Mouse (Mus musculus) limb, embryonic 15.5 days (tissue): ENCODE measurements at regions not wholly inside any gene's neighbourhood (a gene's known extent, or its start where the extent isn't known, plus 50 kb on each side); places are given as distances from the start of the nearest gene placed in this dataset.

Experiments used
- ATAC-seq: fragments of 200-750 bp; cut with Nextera tagmentation; 2 replicates; pipeline ENCODE4 v1.8.0; 2017; ENCODE audit warnings: low read depth, moderate TSS enrichment; ENCODE audit not compliant: insufficient number of reproducible peaks, low FRiP score, low TSS enrichment
- H3K27ac ChIP-seq: fragments of 300-500 bp; sonication (generic); 2 replicates; pipeline ENCODE4 v1.5.1; 2015; ENCODE audit warnings: moderate library complexity, mild to moderate bottlenecking, inconsistent platforms
- H3K27me3 ChIP-seq: fragments of 300-500 bp; sonication (generic); 2 replicates; pipeline ENCODE4 v1.6.1; 2015; ENCODE audit warnings: inconsistent platforms
- H3K36me3 ChIP-seq: fragments of 300-500 bp; sonication (generic); 2 replicates; pipeline ENCODE4 v1.6.1; 2015; ENCODE audit warnings: inconsistent platforms
- H3K4me1 ChIP-seq: fragments of 300-500 bp; sonication (generic); 2 replicates; pipeline ENCODE4 v1.6.1; 2015; ENCODE audit warnings: inconsistent platforms
- H3K4me2 ChIP-seq: fragments of 300-500 bp; sonication (generic); 2 replicates; pipeline ENCODE4 v1.6.1; 2015; ENCODE audit warnings: mild to moderate bottlenecking, inconsistent platforms
- H3K4me3 ChIP-seq: fragments of 300-500 bp; sonication (generic); 2 replicates; pipeline ENCODE4 v1.5.1; 2015; ENCODE audit warnings: mild to moderate bottlenecking, inconsistent platforms
- H3K9ac ChIP-seq: fragments of 300-500 bp; sonication (generic); 2 replicates; pipeline ENCODE4 v1.6.1; 2015; ENCODE audit warnings: inconsistent platforms
- H3K9me3 ChIP-seq: fragments of 300-500 bp; sonication (generic); 2 replicates; pipeline ENCODE4 v1.6.1; 2016; ENCODE audit warnings: inconsistent platforms
- WGBS: fragments of 180-500 bp; shearing (Covaris S2); methylation state at CpG from one replicate; pipeline ENCODE4 v1.1.7; 2015; 5-methylcytosine and 5-hydroxymethylcytosine counted together

DNA sequence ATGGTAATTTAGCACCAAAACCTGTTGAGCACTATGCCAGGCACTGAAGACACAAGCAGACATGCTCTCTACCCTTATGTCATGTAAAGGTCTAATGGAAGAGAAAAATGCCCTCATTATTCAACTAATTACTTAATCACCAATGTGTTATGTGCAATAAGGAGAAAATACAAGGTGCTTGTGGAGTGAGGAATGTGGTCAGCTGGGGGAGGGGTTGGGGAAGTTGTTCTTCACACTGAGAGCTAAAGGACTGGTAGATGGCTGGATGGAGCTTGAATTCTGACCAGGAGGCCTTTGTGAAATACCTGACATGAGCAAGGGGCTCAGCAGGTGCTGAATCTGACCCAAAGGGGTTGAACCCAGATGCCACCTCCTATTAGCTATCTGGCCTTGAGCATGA is 300.1 kb upstream of the Acvr2a start:
- no peaks in the 10 kb centered on the region for H3K9me3 ChIP-seq
- H3K9ac ChIP-seq, result no peak overlapping the region
- H3K27ac ChIP-seq, result no peak overlapping the region
- ATAC-seq, result no peak
- H3K4me1 ChIP-seq, result no peaks in the 10 kb centered on the region
- H3K36me3 ChIP-seq, result no peaks in the 10 kb centered on the region
- no peak overlapping the region for H3K4me3 ChIP-seq
- no peak overlapping the region for H3K4me2 ChIP-seq
- H3K27me3 ChIP-seq, result no peaks in the 10 kb centered on the region

DNA sequence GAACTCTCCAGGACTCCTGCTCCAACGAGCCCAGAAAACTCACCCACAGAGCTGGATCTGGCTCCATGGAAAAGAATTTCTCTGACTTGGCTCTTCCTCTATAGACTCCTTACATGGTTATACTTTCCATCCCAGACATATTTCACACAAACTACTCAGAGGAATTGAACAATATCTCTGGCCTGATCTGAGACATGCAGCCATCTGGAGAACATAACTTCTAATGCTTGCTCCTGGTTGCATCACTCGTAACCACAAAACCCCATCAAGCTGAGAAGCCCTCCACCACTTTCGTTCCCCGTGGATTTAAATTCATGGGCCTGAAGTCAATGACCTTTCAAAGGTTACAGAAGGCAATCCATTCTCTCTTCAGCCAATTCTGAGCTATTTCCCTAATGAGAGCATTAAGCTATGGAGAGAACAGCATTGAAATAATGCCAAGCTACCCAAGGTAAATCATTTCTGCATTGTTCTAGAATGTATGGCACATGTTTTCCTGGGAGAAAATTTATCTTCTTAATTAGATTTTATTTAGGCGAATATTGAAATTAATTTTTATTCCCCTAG is 294.0 kb upstream of the Acvr2a start:
- Histone ChIP-seq H3K4me1 (0 out of 2 replicates have a peak, but pooled peaks cover 2% of the 10 kb centered on the region), H3K9me3 (no peaks in the 10 kb centered on the region), H3K9ac (no peak overlapping the region), H3K4me3 (no peak overlapping the region), H3K27ac (peak overlapping the region; percentile 69), H3K4me2 (no peak overlapping the region), H3K27me3 (no peaks in the 10 kb centered on the region), H3K36me3 (no peaks in the 10 kb centered on the region)
- WGBS, result 40% methylated on average over 5 of the region's 5 CpGs
- 0 out of 2 replicates have a peak, but pooled peaks have one; percentile 58 for ATAC-seq

- Histone ChIP-seq H3K4me3 (no peak overlapping the region), H3K9ac (no peak overlapping the region), H3K36me3 (no peaks in the 10 kb centered on the region), H3K4me1 (0 out of 2 replicates have a peak, but pooled peaks cover 2% of the 10 kb centered on the region), H3K27ac (peak overlapping the region; percentile 47; the same call in 1 of the 2 replicates), H3K9me3 (no peaks in the 10 kb centered on the region), H3K27me3 (no peaks in the 10 kb centered on the region), H3K4me2 (no peak overlapping the region)
- WGBS, result 20% methylated on average over 2 of the region's 2 CpGs
- peak; percentile 75 for ATAC-seq
Measured at GRCm38 (mm10) chr2:48520535-48520971, 293.4 kb upstream of the Acvr2a start.

DNA sequence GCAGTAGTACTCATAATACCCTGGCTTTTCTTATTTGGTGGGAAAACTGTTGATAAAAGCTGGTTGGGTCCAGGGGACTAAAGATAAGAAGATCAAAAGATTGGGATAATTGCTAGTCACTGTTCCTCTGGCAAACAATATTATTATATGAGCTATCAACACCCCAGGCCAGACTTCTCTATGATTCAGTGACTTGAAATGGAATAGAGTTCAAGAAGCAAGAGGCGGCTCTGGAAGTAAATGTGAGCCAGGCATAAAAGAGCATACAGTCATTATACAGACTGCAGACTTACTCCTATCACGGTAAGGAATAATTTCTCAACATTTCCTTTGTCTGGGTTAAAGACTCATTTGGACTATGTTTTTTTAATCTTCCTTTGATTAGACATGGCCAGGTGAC is 278.5 kb upstream of the Acvr2a start:
- no peak for ATAC-seq

GRCm38 (mm10) chr2:48536930-48537329 is 277.0 kb upstream of the Acvr2a start:
- no peak overlapping the region for H3K27ac ChIP-seq
- H3K9ac ChIP-seq, result no peak overlapping the region
- no peak overlapping the region for H3K4me3 ChIP-seq
- 78% methylated on average over 4 of the region's 4 CpGs for WGBS
- H3K4me2 ChIP-seq, result no peak overlapping the region
- no peaks in the 10 kb centered on the region for H3K36me3 ChIP-seq
- ATAC-seq, result no peak
- H3K27me3 ChIP-seq, result no peaks in the 10 kb centered on the region
- H3K9me3 ChIP-seq, result no peaks in the 10 kb centered on the region
- peaks cover 5% of the 10 kb centered on the region; the same call in 1 of the 2 replicates for H3K4me1 ChIP-seq

More for the DNA sequence above, 278.5 kb upstream of the Acvr2a start:
- WGBS, result 81% methylated on average over 2 of the region's 2 CpGs
- H3K27me3 ChIP-seq, result no peaks in the 10 kb centered on the region
- H3K36me3 ChIP-seq, result no peaks in the 10 kb centered on the region
- no peaks in the 10 kb centered on the region for H3K9me3 ChIP-seq
- H3K9ac ChIP-seq, result no peak overlapping the region
- no peak overlapping the region for H3K4me2 ChIP-seq
- peaks cover 5% of the 10 kb centered on the region; the same call in 1 of the 2 replicates for H3K4me1 ChIP-seq
- no peak overlapping the region for H3K27ac ChIP-seq
- H3K4me3 ChIP-seq, result no peak overlapping the region

DNA sequence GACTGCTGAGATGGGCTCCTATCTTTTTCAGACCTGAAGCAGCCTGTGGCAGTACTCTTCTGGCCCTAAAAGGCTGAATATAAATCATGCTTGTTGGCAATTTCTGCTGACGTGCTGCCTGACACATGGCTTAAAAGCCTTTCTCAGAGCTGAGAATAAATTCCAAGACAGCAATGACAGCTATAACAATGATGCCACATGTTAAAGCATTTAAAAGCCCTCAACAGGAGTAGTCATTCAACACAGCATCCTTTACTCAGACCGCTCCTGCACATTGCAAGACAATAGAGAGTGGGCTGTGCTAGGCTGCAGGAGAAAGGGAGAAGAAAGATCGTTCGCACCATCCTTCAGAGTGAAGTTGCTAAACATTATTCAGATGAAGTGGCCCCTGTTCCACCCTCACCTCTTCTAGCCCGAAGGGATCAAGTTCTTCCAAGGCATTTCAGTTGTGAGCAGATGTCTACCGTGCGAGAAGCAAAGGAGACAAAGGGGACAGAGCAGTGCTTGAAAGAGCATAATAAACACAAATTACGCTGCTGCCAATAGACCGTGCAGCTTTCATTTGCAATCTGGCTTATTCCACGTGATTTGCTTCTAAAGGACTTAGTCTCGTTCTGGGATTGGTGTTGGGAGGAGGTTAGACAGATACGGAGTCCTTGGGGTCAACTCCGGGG is 275.1 kb upstream of the Acvr2a start:
- WGBS, result 48% methylated on average over 13 of the region's 13 CpGs
- no peak for ATAC-seq
- H3K4me1 ChIP-seq, result peaks cover 5% of the 10 kb centered on the region; the same call in 1 of the 2 replicates
- H3K27me3 ChIP-seq, result no peaks in the 10 kb centered on the region
- H3K27ac ChIP-seq, result no peak overlapping the region
- H3K4me3 ChIP-seq, result no peak overlapping the region
- H3K36me3 ChIP-seq, result no peaks in the 10 kb centered on the region
- no peak overlapping the region for H3K9ac ChIP-seq
- H3K9me3 ChIP-seq, result no peaks in the 10 kb centered on the region
- no peak overlapping the region for H3K4me2 ChIP-seq

DNA sequence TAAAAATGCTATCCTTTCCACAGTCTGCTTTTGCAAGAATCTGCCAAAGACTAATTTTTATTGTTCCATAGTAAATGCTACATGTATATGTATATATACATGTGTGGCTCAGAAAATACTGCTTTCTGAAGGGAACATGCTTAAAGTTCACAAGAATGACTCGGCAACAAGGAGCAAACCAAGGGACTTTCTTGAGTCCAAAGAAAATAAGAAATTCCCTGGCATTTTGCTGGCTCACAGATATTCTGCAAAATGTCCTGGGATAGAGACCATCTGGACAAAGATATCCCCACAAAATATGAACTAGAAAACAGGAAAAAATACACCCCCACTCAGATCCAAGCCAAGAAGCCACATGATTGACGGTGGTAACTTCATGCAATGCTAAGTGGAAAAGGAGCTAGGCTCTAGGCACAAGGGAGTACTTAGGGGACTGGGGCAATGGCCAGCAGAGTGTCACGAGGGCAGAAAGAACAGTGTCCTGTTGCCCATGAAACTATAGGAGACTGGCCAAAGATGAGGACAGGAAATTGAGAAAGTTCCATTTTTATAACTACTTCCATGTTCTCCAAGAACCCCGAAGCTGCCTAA is 274.3 kb upstream of the Acvr2a start:
- 0 out of 2 replicates have a peak overlapping the region, but pooled peaks have one; percentile 22 for H3K27ac ChIP-seq
- H3K27me3 ChIP-seq, result no peaks in the 10 kb centered on the region
- no peak for ATAC-seq
- no peak overlapping the region for H3K9ac ChIP-seq
- H3K9me3 ChIP-seq, result no peaks in the 10 kb centered on the region
- H3K4me2 ChIP-seq, result no peak overlapping the region
- WGBS, result 68% methylated on average over 4 of the region's 4 CpGs
- peaks cover 5% of the 10 kb centered on the region; the same call in 1 of the 2 replicates for H3K4me1 ChIP-seq
- no peaks in the 10 kb centered on the region for H3K36me3 ChIP-seq
- no peak overlapping the region for H3K4me3 ChIP-seq

DNA sequence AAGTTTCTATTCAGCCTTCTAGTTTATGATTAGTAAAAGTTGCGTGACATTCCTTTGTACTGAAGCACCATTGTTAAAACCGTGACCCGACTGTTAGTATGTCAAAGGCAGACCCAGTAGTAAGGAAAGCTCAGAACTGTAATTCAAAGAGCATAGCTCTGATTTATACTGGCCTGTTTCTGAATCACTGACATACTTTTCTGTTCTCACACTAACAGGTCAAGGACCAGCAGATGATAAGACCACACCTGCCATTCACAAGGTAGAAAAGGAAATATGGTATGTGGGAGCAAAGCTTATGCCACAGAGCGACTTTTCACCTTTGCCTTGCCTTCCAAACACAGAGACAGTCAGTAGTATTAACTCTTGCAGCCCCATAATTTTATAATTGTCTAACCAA is 269.5 kb upstream of the Acvr2a start:
- Histone ChIP-seq H3K27ac (no peak overlapping the region), H3K4me2 (no peak overlapping the region), H3K4me3 (no peak overlapping the region), H3K4me1 (no peaks in the 10 kb centered on the region), H3K36me3 (no peaks in the 10 kb centered on the region), H3K9ac (no peak overlapping the region), H3K9me3 (no peaks in the 10 kb centered on the region), H3K27me3 (no peaks in the 10 kb centered on the region)
- ATAC-seq, result no peak
- 84% methylated on average over 4 of the region's 4 CpGs for WGBS

GRCm38 (mm10) chr2:48545072-48545471 is 268.8 kb upstream of the Acvr2a start:
- no peak overlapping the region for H3K4me2 ChIP-seq
- no peaks in the 10 kb centered on the region for H3K27me3 ChIP-seq
- H3K9me3 ChIP-seq, result no peaks in the 10 kb centered on the region
- 70% methylated on average over 4 of the region's 4 CpGs for WGBS
- no peaks in the 10 kb centered on the region for H3K36me3 ChIP-seq
- no peak overlapping the region for H3K4me3 ChIP-seq
- no peak for ATAC-seq
- no peak overlapping the region for H3K9ac ChIP-seq
- no peaks in the 10 kb centered on the region for H3K4me1 ChIP-seq
- H3K27ac ChIP-seq, result no peak overlapping the region

DNA sequence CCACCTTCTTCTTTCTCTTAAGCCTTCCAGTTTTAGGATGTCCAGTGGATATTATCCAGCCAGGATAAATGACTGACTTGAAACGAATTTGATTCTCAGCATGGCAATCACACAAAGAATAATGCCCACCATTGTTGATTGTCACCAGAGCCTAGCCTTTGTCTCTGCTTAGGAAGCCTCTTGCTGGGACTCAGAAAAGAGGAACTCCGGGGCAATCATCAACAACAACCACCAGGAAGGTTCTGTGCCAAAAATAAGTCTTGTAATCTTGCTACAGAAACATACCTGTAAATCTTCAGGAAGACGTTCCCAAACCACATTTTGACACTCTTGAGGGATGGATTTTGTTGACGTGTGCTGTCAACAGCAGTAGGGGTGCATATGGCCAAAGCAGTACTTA is 268.2 kb upstream of the Acvr2a start:
- Histone ChIP-seq H3K4me2 (no peak overlapping the region), H3K27ac (no peak overlapping the region), H3K9me3 (no peaks in the 10 kb centered on the region), H3K36me3 (no peaks in the 10 kb centered on the region), H3K4me3 (no peak overlapping the region), H3K27me3 (no peaks in the 10 kb centered on the region), H3K9ac (no peak overlapping the region), H3K4me1 (no peaks in the 10 kb centered on the region)
- no peak for ATAC-seq
- WGBS, result 67% methylated on average over 4 of the region's 4 CpGs

- Histone ChIP-seq H3K9ac (no peak overlapping the region), H3K27ac (no peak overlapping the region), H3K4me2 (no peak overlapping the region), H3K4me1 (no peaks in the 10 kb centered on the region), H3K36me3 (no peaks in the 10 kb centered on the region), H3K4me3 (no peak overlapping the region), H3K27me3 (no peaks in the 10 kb centered on the region), H3K9me3 (no peaks in the 10 kb centered on the region)
- ATAC-seq, result no peak
- WGBS, result 82% methylated on average over 4 of the region's 4 CpGs
Measured at GRCm38 (mm10) chr2:48546194-48546593, 267.7 kb upstream of the Acvr2a start.

DNA sequence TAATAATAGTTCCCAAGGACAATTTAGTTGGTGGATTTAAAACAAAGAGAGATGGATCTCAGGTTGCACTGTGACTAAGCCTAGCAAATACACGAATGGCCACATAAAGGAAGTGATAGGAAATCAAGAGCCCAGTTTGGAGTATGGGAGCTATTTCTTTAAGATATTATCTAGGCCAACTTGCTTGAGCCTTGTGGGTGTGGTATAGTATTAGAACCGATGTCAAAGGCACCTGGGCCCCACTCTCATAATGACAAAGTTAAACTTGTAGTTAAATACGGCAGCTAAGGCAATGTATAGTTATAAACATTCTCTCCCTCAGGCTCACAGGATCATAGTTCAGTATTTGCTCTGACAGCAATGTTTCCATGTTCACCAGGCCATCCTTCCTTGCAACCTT is 257.3 kb upstream of the Acvr2a start:
- no peak overlapping the region for H3K27ac ChIP-seq
- 45% methylated on average over 3 of the region's 3 CpGs for WGBS
- H3K27me3 ChIP-seq, result no peaks in the 10 kb centered on the region
- no peaks in the 10 kb centered on the region for H3K36me3 ChIP-seq
- no peaks in the 10 kb centered on the region for H3K4me1 ChIP-seq
- no peak overlapping the region for H3K9ac ChIP-seq
- H3K4me2 ChIP-seq, result no peak overlapping the region
- no peak for ATAC-seq
- H3K4me3 ChIP-seq, result no peak overlapping the region
- no peaks in the 10 kb centered on the region for H3K9me3 ChIP-seq
